Mouse (Mus musculus) retina, postnatal 1 day (tissue): Measurements from ENCODE around the gene Tmem143.
"Not testable (repeated sequence)": the region's sequence is repeated elsewhere in the genome, so short reads cannot be mapped to it uniquely, and the experiment has no call there.

Experiments used
- DNase-seq: peaks from one replicate; pipeline ENCODE4 v3.0.0-alpha.2; 2012

Tmem143 gene

DNA sequence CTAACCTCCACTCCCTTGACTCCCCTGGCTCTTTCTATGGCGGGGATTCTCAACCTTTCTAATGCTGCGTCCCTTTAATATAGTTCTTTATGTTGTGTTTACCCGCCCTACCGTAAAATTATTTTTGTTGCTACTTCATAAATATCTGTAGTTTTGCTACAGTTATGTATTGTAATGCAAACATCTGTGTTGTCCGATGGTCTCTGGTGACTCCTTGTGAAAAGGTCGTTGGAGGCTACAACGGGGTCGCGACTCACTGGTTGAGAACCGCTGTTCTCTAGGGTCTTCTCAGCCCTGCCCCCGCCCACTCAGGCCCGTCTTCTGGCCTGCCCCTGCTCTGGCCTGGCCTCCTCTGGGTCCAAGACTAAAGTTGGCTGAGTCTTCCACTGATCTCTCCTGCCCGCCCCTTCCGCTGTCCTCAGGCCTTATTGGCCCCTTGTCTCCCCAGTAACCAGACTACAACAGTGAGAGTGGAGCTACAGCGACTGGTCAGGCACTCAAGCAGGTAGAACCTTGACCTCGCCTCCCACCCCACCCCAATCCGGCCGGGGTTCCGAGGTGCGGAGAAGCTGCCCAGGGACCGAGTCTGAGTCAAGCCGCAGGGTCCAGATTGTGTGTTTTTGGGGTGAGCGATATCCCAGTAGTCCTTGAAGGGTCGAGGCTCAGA, 27.2 kb downstream of the Tmem143 start, which contains the start of gene Ccdc114:
Ccdc114 (plus strand) TSS at position 311 of the 667 bp plus-strand sequence.
- DNase-seq: peak; percentile 61

DNA sequence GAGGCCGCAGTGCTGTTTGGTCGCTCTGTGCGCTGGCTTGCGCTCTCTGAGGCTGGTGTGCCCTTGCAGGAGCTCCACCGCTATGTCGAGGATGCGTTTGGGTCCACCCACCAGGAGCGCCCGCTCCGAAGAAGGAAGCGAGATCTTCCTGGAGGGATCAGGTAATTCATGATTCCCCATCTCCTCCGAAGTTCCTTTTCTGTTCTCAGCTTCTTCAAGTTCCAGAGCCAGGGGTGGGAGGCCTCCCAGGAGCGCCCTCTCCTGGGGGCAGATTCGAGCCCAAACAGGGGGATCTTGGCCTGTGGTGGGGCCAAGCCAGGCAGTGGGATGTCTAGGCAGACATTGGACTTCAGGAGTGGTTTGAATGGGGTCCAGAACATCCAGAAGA, 27.7 kb downstream of the Tmem143 start:
- DNase-seq: no peak

DNA sequence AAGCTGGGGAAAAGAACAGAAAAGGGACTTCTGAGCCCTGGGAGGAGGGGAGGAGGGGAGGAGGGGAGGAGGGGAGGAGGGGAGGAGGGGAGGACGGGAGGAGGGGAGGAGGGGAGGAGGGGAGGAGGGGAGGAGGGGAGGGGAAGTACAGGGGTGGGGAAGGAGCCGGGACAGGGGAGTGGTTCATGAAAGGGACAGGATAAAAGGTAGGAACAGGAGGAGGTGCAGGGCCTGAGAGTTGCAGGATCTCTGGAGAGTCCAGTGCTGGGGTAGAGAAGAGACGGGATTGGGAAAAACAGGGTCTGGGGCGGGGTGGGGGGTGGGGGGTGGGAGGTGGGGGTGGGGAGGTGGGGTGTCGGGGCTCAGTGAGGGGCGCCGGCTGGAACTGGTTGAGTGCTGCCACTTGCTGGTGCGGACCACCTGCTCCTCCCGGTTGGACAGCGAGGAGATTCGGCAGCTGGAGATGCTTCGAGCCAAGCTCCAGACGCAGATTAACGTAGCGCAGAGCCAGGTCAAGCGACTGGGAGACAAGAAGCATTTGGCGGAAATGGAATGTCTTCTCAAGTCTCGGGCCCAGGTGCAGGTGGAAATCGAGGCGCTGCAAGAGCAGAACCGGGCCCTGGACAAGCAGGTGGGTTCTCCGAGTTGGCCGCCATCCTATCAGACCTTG, 32.0 kb downstream of the Tmem143 start:
- DNase-seq: peak; percentile 37

DNA sequence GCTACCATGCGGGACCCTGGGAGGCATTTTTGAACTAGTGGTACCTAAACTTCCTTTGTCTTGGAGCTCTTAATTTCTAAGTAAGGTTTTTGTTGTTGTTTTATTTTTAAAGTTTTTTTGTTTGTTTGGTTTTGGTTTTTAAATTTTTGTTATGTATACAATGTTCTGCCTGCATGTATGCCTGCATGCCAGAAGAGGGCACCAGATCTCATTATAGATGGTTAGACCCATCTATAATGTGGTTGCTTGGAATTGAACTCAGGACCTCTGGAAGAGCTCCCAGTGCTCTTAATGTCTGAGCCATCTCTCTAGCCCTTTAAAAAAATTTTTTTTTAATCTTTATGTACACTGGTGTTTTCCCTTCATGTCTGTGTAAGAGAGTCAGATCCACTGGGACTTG, 32.9 kb downstream of the Tmem143 start:
- DNase-seq: no peak

DNA sequence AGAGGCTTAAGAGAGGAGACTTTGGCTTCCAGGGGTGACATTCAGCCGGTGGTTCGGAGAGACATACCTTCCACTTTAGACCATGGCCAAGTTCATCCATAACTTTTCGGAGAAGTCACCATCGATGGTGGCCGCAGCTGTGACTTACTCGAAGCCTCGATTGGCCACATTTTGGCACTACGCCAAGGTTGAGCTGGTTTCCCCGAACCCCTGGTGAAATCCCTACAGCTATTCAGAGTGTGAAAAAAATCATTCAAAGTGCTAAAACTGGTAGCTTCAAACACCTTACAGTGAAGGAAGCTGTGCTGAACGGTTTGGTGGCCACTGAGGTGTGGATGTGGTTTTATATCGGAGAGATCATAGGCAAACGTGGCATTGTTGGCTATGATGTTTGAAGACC, 37.0 kb downstream of the Tmem143 start:
- DNase-seq: not testable (repeated sequence)

DNA sequence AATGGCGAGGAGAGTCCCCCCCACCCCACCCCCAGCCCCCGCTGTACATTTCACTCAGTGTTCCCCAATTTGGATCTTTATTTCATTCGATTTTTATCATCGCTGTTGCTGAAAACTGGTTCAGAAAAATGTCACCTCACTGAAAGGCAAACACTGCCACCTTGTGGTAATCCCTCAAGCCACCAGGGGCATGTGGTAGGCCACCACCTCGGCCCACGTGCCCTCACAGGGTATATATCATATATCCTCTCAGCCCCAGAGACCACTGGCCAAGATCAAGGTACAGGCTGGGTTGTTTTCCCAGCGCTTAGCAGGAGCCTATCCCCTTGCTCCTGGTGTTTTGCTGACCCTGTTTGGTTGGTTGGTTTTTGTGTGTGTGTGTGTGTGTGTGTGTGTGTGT, 38.4 kb downstream of the Tmem143 start:
- peak; percentile 82 for DNase-seq

DNA sequence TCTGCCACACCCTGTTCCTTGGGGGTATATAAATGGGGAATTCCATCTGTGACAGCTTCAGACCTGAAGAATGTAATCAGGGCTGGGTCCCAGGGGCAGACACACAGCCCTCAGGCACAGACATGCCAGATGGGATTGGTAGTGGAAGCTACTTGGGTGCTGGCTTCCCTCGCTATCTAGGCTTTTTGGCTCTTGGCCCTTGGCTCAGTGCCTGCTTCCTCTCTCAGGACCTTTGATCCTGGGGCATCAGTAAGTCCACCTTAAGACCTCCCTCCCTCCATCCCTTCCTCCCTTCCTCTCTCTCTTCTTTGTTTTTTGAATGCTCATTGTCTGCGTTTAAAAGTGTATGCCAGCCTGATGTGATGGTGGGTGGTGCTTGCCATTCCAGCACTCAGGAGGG, 43.1 kb downstream of the Tmem143 start:
- no peak for DNase-seq

DNA sequence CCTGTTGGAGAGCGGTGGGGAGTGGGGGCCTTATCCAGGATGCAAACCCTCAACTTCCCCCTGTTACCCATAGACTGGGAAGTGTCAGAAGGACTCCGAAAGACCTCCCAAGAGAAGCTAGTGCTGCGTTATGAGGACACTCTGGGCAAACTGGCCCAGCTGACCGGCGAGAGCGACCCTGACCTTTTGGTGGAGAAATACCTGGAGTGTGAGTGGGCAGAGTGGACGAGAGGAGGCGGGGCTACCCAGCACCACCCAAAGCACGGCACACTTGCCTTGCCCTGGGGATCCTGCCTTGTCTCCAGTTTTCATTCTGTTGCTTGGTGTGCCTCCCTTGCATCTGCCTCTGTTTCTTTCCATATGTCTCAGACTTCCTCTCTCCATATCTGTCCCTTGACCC, 45.2 kb downstream of the Tmem143 start:
- no peak for DNase-seq

DNA sequence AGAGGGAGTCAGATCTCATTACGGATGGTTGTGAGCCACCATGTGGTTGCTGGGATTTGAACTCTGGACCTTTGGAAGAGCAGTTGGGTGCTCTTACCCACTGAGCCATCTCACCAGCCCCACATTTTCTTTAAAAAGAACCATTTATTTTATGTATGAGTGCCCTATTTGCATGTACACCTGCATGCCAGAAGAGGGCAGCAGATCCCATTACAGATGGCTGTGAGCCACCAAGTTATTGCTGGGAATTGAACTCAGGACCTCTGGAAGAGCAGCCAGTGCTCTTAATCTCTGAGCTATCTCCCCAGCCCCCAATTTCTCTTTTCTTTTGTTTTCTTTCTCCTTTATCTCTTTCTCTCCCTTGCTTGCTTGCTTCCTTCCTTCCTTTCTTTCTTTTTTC, 46.5 kb downstream of the Tmem143 start:
- not testable (repeated sequence) for DNase-seq

DNA sequence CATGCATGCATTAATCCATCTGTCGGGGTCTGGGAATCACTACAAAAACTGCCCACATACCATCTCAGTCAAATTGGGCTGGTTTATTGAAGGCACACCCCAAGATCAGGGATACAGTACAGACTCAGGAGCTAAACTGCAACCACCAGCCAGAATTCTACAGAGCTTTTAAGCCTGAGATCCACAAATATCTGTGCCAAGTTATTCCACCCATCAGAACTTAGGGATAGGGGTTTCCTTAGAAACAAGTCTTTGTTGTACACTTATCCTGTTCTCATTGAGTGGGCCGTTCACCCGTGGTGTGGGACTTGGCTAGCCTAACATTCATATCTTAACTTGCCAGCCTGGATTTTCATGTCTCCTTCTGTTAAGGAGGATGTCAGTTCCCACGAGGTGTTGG, 52.3 kb downstream of the Tmem143 start:
- no peak for DNase-seq

DNA sequence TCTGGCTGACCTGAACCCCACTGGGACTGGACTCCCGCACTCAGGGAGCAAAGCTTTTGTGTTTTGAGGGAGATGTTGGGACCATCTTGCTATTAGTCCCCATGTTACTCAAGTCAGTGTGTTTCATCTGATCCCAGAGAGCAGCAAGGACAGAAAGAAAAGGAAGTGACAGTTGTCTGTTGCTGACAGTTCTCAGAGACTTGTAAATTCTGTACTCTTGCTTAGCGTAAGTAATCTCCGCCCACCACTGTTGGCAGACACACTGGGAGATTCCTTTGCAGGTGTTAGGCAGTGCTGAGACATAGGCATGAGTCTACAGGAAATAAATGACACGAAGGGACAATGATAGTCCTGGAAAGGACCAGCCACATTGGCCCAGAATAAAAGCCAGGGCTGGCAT, 59.9 kb downstream of the Tmem143 start:
- DNase-seq: no peak
